Mouse (Mus musculus) spleen, adult 2 months (tissue): ENCODE results near the gene 1110004F10Rik.

Experiments used
- CTCF ChIP-seq: fragments of 200-500 bp; IDR thresholded peaks from 2 replicates; pipeline ENCODE4 v1.5.1; 2011; ENCODE audit warnings: mild to moderate bottlenecking, inconsistent platforms; ENCODE audit not compliant: insufficient read depth, insufficient read length, insufficient replicate concordance; ENCODE audit errors: extremely low read depth
- POLR2A ChIP-seq: fragments of 200-500 bp; IDR thresholded peaks from 2 replicates; pipeline ENCODE4 v1.6.1; 2011; ENCODE audit warnings: low read depth, low read length, inconsistent platforms

GRCm38 (mm10) chr7:116033371-116034241, 5.6 kb upstream of the 1110004F10Rik start:
- TF ChIP-seq CTCF (no peak), POLR2A (no peak)
